Mouse (Mus musculus) embryo, embryonic 11 days (tissue): ENCODE results near the gene Mpzl1.

Experiments used
- DNase-seq: peaks from one replicate; pipeline ENCODE4 v3.0.0-alpha.2; 2015

Gene Mpzl1

GRCm38 (mm10) chr1:165613926-165614325, 20.4 kb downstream of the Mpzl1 start:
- DNase-seq = no peak

- DNase-seq = no peak
Measured at GRCm38 (mm10) chr1:165612714-165613113, 21.6 kb downstream of the Mpzl1 start.

GRCm38 (mm10) chr1:165610321-165610999, 23.9 kb downstream of the Mpzl1 start:
- DNase-seq = no peak

GRCm38 (mm10) chr1:165609495-165610320, 24.6 kb downstream of the Mpzl1 start:
- no peak for DNase-seq

- DNase-seq = no peak
Measured at GRCm38 (mm10) chr1:165608904-165609303, 25.4 kb downstream of the Mpzl1 start.

- DNase-seq = no peak
Measured at GRCm38 (mm10) chr1:165605774-165606173, 28.6 kb downstream of the Mpzl1 start.

GRCm38 (mm10) chr1:165605108-165605507, 29.2 kb downstream of the Mpzl1 start:
- DNase-seq = no peak

GRCm38 (mm10) chr1:165604203-165604602, 30.1 kb downstream of the Mpzl1 start:
- DNase-seq = no peak

- DNase-seq = no peak
Measured at GRCm38 (mm10) chr1:165603218-165603617, 31.1 kb downstream of the Mpzl1 start.

- DNase-seq = no peak
Measured at GRCm38 (mm10) chr1:165601775-165602280, 32.5 kb downstream of the Mpzl1 start.

GRCm38 (mm10) chr1:165594699-165595421, 39.5 kb downstream of the Mpzl1 start:
- no peak for DNase-seq

GRCm38 (mm10) chr1:165592295-165593082, 41.8 kb downstream of the Mpzl1 start:
- DNase-seq = no peak

- DNase-seq = no peak
Measured at GRCm38 (mm10) chr1:165590760-165591159, 43.6 kb downstream of the Mpzl1 start.

- peak; percentile 50 for DNase-seq
Measured at GRCm38 (mm10) chr1:165589280-165590048, 44.9 kb downstream of the Mpzl1 start.

GRCm38 (mm10) chr1:165587845-165588244, 46.5 kb downstream of the Mpzl1 start:
- DNase-seq = no peak

GRCm38 (mm10) chr1:165586366-165586765, 48.0 kb downstream of the Mpzl1 start:
- no peak for DNase-seq

- DNase-seq = no peak
Measured at GRCm38 (mm10) chr1:165585389-165586104, 48.8 kb downstream of the Mpzl1 start.

GRCm38 (mm10) chr1:165583529-165584184, 50.7 kb downstream of the Mpzl1 start:
- DNase-seq = peak; percentile 91

GRCm38 (mm10) chr1:165581255-165581654, 53.1 kb downstream of the Mpzl1 start:
- no peak for DNase-seq

- DNase-seq = peak; percentile 23
Measured at GRCm38 (mm10) chr1:165579332-165579731, 55.0 kb downstream of the Mpzl1 start.
